Mouse (Mus musculus): Measurements from ENCODE around the gene Trp73. TPM values are rescaled to one million over a fixed set of nuclear protein-coding genes. Genes with fewer than 3 reads are reported as not detected.
A peak's percentile ranks its signal among the peaks of the same experiment; 100 is the strongest.

Gene Trp73
- total RNA-seq, 2 experiments from 2014 or later, result 0.30 to 0.50 TPM

GRCm38 (mm10) chr4:154021432-154021831, 118.6 kb downstream of the Trp73 start:
- intact Hi-C loops (cut with DNase I), result no loop called here
- no peak for DNase-seq (ENCODE audit: low spot score in 2 of 2)

GRCm38 (mm10) chr4:154019571-154019970, 120.4 kb downstream of the Trp73 start:
- peak; percentile 47 to 54 for DNase-seq (ENCODE audit: low spot score in 2 of 2)
- intact Hi-C loops (cut with DNase I), result no loop called here

- intact Hi-C loops (cut with DNase I), result no loop called here
- no peak for DNase-seq (ENCODE audit: low spot score in 2 of 2)
These were observed 124.5 kb downstream of the Trp73 start for GRCm38 (mm10) chr4:154015476-154015875.

GRCm38 (mm10) chr4:154012132-154012882, 127.7 kb downstream of the Trp73 start:
- intact Hi-C loops (cut with DNase I), result loop anchor here (5.0 kb wide), 1 partner anchor 145 kb away; no protein-coding TSS in a partner anchor
- peak in 1 of 2 experiments; percentile 17 for DNase-seq (ENCODE audit: low spot score in 2 of 2)

GRCm38 (mm10) chr4:154011646-154012089, 128.3 kb downstream of the Trp73 start, which contains the start of gene Lrrc47:
Lrrc47 (plus strand) TSS chr4:154011731.
- DNase-seq (ENCODE audit: low spot score in 2 of 2), result peak; percentile 87 to 90
- intact Hi-C loops (cut with DNase I), result loop anchor here (2.0 to 5.0 kb wide), 2 partner anchors 37 to 146 kb away; partner anchors contain the start of genes Cep104 and Dffb

- intact Hi-C loops (cut with DNase I), result loop anchor here (2.0 to 5.0 kb wide), 2 partner anchors 36 to 146 kb away; partner anchors contain the start of genes Cep104 and Dffb
- no peak for DNase-seq (ENCODE audit: low spot score in 2 of 2)
These were observed 128.9 kb downstream of the Trp73 start for GRCm38 (mm10) chr4:154010907-154011645.

- DNase-seq (ENCODE audit: low spot score in 2 of 2), result no peak
- intact Hi-C loops (cut with DNase I), result no loop called here
These were observed 132.2 kb downstream of the Trp73 start for GRCm38 (mm10) chr4:154007759-154008158.

GRCm38 (mm10) chr4:154006264-154006663, 133.7 kb downstream of the Trp73 start:
- no peak for DNase-seq (ENCODE audit: low spot score in 2 of 2)

More at GRCm38 (mm10) chr4:154006264-154006663, 133.7 kb downstream of the Trp73 start:
- intact Hi-C loops (cut with DNase I), result no loop called here

Other genes starting within 250 kb of the Trp73 start
- 10 to 100 TPM; 25.9 to 29.3 TPM for gene A430005L14Rik, start 183.0 kb downstream of the Trp73 start, total RNA-seq (2021)
- 10 to 100 TPM in 1 of 2 experiments, 1 to 10 TPM in 1; 9.3 to 12.8 TPM for gene Dffb, start 165.1 kb downstream of the Trp73 start, total RNA-seq (2021)
- 10 to 100 TPM; 32.3 to 32.6 TPM for gene Cep104, start 165.0 kb downstream of the Trp73 start, total RNA-seq (2021)
- 10 to 100 TPM; 53.6 to 63.3 TPM for gene Lrrc47, start 128.5 kb downstream of the Trp73 start, total RNA-seq (2021)
- 1 to 10 TPM; 9.4 to 9.8 TPM for gene Smim1, start 114.0 kb downstream of the Trp73 start, total RNA-seq (2021)
- not detected for gene Ccdc27, start 97.5 kb downstream of the Trp73 start, total RNA-seq (2021)
- gene Wrap73, start 2.2 kb upstream of the Trp73 start, total RNA-seq (2021), result 10 to 100 TPM; 30.7 to 34.8 TPM
- gene Tprgl, start 20.5 kb upstream of the Trp73 start, total RNA-seq (2021), result 100 to 1,000 TPM; 151 to 153 TPM
- gene Megf6, start 30.5 kb upstream of the Trp73 start, total RNA-seq (2021), result 1 to 10 TPM; 3.6 to 5.8 TPM
- under 1 TPM; 0.64 to 0.85 TPM for gene Arhgef16, start 161.5 kb upstream of the Trp73 start, total RNA-seq (2021)
- gene B230104I21Rik, start 195.9 kb upstream of the Trp73 start, total RNA-seq (2021), result not detected

All from left cerebral cortex, postnatal 25 days (tissue).